Mouse (Mus musculus) MEL (cell line): ENCODE data around the gene Flad1.

Experiments
- MAFK ChIP-seq: IDR thresholded peaks from 2 replicates; pipeline ENCODE4 v1.6.1; 2011; ENCODE audit warnings: low read depth, mild to moderate bottlenecking, low read length, improper control_type of control experiment, borderline replicate concordance
- TAL1 ChIP-seq: IDR thresholded peaks from 2 replicates; pipeline ENCODE4 v1.6.1; 2012; ENCODE audit warnings: mild to moderate bottlenecking, inconsistent platforms, low read length, moderate library complexity, mixed read lengths

DNA sequence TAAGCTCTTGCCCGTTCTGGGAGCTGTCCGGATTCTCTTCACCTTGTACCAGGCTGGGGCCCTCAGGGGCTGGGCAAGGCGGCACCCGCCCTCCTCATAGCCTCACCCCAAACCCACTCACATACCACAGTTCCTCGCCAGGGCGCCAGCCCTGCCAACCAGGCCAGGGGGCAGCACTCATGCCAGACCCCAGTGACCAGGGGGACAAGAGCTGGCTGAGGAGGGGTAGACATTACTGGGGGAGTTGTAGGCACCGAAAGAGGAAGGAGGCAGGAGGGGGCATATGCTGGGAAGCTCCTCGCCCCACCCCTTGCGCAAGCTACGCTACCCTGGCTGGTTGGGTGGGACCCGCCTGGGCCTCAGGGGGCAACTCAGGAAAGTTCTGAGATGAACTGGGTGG, 24.0 kb downstream of the Flad1 start:
- TF ChIP-seq MAFK, result no peak
- no peak for TF ChIP-seq TAL1
